Mouse (Mus musculus) thymus, adult 2 months (tissue): Measurements from ENCODE around the gene Dok4.

Experiments
- CTCF ChIP-seq: fragments of 200-500 bp; IDR thresholded peaks from 2 replicates; pipeline ENCODE4 v1.5.1; 2012; ENCODE audit warnings: mild to moderate bottlenecking, control low read depth, low read length, moderate library complexity, borderline replicate concordance; ENCODE audit not compliant: control insufficient read depth, poor library complexity, insufficient read depth; ENCODE audit errors: extremely low read depth
- POLR2A ChIP-seq: fragments of 200-500 bp; IDR thresholded peaks from 2 replicates; pipeline ENCODE4 v1.6.1; 2012; ENCODE audit warnings: mild to moderate bottlenecking, low read length, control low read depth, moderate library complexity; ENCODE audit not compliant: control insufficient read depth, poor library complexity, insufficient read depth; ENCODE audit errors: extremely low read depth

DNA sequence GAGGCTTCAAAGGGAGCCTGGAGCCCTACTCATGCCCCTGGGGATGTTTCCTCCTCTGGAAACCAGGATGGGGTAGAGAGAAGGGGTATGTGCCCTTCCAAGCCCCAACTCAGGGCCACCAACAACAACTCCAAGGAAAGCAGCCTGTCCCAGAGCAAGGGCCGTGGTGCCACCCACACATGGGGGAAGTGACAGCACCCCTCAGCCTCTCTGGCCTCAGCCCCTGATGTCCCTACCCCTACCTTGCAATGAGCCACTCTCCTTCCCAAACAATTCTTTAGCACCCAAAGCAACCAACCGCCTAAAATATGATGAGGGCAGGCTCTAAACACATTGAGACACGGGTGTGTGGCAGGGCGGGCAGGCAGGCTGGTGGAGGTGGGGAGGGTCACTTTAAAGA lies 6.1 kb downstream of the Dok4 start:
- no peak for TF ChIP-seq CTCF
- TF ChIP-seq POLR2A = no peak
